Mouse (Mus musculus): ENCODE results near the gene Shank2.

The Shank2 gene

GRCm38 (mm10) chr7:144030796-144031195, 29.1 kb downstream of the Shank2 start:
- no peak for DNase-seq (ENCODE audit: low spot score in 2 of 2)

DNA sequence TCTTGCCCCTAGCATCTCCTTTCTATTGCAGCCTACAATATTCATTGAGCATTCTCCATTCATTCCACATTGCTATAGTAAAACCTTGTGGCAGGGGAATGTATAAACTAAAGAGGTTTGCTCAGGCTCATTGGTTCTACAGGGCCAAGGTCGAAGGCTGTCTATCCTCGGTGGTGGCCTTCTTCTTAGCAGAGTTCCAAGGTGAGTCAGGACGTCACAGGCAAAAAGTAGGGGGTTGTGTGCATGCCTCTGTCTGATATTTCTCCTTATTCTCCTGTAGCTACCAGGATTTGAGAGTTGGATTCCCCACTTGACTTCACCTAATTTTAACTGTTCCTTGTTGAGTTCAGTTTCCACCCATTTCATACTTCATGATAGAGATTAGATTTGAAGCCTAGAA, 29.9 kb downstream of the Shank2 start:
- DNase-seq (ENCODE audit: low spot score in 2 of 2), result no peak

DNA sequence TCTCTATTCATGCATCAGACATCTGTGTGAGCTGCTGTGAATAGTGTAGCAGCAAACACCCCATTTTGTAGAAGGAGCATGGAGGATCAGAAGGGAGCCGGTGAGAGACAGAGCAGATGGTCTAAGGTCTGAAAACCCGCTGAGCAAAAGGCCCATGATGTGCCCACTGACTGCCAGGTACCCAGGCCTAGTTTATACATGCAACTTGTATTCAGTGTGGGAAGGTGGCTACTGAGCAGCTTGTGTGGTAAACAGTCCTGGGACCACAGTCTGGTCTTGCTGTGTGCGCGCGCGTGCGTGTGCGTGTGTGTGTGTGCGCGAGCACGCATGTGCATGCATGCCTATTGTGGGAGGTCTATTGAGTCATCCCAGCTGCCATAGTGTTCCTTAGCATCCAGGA, 35.8 kb downstream of the Shank2 start:
- DNase-seq (ENCODE audit: low spot score in 2 of 2), result no peak

DNA sequence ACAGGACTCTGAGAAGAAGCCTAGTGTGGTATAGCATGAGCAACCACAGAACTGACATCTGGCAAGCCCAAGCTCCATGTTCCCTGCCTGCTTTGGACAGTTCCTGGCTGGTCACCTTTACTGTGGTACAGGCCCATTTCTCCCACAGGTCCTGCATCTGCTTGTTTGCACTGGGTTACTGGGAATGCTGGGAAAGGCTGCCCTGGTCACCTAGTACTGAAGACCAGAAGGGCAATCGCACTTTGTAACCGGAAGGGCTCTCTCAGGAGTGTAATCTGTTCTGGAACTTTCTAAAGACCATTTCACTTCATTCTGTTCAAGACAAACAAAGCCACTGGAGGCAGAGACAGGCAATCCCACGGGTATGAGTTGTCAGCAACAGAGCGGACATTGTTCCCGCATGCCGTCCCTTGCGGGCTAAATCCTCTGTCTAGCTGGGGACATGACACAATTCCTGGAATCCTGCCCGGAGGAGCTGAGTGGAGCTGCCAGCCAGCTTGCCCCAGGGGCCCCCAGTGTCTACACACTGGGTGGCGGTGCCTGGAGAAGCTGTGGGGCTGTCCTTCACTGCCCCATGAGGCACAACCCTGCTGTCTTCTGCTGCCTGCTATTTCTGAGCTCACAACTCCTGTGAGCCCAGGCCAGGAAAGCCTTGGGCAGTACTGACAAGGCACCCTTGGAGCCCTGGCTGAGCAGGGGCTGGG, 36.4 kb downstream of the Shank2 start:
- DNase-seq (ENCODE audit: low spot score in 2 of 2), result peak; percentile 1 to 32

GRCm38 (mm10) chr7:144038741-144039140, 37.0 kb downstream of the Shank2 start:
- no peak for DNase-seq (ENCODE audit: low spot score in 2 of 2)

DNA sequence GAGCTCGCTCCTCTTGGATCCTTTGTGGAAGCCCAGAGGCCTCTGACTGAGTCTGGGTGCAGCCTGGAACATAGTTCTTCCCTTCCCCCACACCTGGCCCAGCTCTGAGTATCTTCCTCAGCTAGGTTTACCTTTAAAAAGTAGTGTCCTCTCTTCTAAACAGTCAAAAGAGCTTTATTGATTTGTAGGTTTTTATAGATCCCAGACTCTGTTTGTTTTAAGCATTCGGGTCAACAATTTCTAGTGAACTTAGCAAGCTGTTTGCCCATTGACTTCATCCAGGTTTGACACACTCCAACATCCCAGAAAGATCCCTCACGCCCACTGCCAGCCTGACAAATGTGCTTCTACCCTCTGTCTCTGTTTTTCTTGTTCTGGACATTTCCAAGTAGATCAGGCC, 38.6 kb downstream of the Shank2 start:
- no peak for DNase-seq (ENCODE audit: low spot score in 2 of 2)

DNA sequence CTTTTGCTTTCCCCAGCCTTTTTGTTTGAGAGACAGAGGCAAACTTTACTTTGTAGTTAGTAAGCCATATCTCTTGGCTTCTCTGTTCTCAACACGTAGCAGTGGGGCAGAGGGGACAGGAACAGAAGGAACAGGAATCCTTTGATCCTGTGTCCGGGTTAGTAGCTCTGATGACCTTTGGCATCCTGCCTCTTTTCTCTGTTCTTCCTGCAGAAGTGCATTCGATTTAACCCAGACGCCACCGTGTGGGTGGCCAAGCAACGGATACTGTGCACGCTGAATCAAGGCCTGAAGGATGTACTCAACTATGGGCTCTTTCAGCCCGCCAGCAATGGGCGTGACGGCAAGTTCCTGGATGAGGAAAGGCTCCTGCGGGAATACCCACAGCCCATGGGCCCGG, 50.3 kb downstream of the Shank2 start:
- DNase-seq (ENCODE audit: low spot score in 2 of 2), result peak; percentile 4 to 8

- no peak for DNase-seq (ENCODE audit: low spot score in 2 of 2)
Measured at GRCm38 (mm10) chr7:144055188-144055587, 53.5 kb downstream of the Shank2 start.

DNA sequence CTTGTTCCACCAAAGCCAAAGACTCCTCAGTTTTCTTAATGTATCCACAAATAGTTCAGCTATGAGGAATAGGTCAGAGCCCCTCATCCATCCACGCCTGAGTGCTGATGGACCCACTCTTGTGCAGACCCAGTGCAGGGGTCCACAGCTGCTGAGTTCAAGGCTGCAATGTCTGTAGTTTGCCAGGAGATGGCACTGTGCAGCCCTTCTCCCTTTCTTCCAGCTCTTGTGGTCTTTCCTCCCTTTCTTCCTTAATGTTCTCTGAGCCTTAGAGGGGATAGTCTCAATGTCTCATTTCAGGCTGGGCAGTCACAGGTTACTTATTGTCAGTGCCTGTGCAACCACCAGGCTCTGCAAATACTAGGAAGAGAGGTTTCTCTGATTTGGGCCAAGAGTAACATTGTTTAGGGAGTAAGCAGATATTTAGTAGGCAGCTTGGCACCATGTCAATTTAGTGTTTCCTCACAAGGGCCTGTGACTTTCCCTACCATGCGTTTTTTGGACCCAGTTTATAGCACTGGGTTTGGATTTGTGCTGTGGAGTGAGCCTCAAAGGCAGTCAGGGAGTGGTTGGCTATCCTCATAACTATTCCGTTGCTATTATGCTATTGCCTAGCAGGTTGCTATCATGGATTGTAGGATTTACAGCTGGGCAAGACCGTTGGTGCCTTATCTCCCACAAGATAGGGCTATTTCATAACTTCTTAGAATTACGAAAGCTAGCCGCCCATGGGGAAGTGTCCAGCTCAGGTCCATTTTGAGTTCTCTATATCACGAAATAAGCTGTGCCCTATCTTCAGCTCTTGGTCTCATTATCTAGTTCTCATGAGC, 54.2 kb downstream of the Shank2 start:
- peak; percentile 3 to 13 for DNase-seq (ENCODE audit: low spot score in 2 of 2)

- no peak for DNase-seq (ENCODE audit: low spot score in 2 of 2)
Measured at GRCm38 (mm10) chr7:144070162-144070949, 68.6 kb downstream of the Shank2 start.

- DNase-seq (ENCODE audit: low spot score in 2 of 2), result no peak
Measured at GRCm38 (mm10) chr7:144072219-144072618, 70.5 kb downstream of the Shank2 start.

DNA sequence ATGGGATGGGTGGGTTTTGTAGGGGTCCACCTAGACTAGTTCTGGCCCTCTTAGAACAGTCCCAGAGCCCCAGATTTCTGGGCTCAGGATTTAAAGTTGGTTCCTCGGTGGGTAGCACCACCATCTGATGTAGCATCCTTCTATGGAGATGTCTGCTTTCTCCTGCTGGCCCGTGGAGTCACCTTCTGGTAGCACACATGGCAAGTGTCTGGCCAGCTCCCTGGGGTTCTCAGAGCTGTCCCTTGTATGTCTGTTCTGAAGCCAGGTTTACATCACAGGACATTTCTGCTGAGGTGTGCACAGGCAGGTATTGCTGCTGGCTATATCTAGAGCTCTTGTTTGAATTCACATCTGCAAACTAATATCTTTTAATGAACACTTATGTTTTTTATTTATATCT, 71.1 kb downstream of the Shank2 start:
- no peak for DNase-seq (ENCODE audit: low spot score in 2 of 2)

DNA sequence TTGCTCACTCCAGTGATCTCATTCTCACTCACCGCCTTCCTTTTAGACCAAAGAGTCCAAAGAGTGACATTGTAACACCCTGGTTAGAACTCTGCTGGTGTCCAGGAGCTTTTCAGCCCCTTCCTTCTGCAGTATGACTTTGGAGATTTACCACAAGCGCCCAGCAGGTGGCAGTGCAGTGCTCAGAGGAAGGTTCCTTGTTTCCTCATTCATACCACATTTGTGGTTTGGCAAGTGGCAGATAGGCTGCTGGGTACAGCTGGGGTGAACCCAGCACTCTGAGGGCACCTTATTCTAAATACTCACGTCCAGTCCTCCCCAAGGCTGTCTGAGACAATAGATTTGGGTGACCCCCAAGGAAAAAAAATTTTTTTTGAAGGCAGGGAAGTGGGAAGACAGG, 73.0 kb downstream of the Shank2 start:
- DNase-seq (ENCODE audit: low spot score in 2 of 2), result no peak

DNA sequence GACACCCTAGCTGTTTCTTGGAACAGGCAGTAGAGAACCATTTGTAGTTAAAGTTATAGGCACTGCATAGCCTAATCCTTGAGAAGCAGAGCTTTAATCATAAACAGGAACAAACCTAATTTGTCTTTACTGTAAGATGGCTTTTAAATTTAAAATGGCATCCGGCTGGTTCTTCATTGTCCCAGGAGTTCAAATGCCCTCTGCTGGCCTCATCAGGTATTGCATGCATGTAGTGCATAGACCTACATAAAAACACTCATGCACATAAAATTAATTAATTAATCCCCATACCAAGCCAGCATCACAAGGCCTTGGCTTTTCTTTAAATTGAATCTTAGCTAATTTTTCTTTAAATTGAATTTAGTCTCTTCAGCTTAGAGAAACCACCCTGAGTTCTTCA, 76.9 kb downstream of the Shank2 start:
- no peak for DNase-seq (ENCODE audit: low spot score in 2 of 2)

- no peak for DNase-seq (ENCODE audit: low spot score in 2 of 2)
Measured at GRCm38 (mm10) chr7:144079861-144080260, 78.1 kb downstream of the Shank2 start.

GRCm38 (mm10) chr7:144081448-144081847, 79.7 kb downstream of the Shank2 start:
- no peak for DNase-seq (ENCODE audit: low spot score in 2 of 2)

DNA sequence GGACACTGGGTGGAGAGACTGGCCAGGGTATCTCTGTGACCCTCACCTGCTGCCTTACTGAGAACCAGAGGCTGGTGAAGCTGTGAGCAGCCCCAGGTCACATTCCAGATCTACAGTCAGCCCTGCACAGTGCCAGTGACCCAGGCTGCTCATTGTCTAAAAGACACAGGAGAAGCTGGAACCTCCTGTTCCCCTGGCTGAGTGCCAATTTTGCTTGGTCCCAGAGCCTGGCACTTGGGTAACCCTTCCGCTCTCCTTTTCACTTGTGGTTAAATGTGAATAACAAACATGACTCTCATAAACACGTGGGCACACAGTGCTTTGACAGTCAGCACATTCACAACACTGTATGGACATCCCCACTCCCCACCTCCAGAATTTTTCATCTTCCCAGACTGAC, 80.2 kb downstream of the Shank2 start:
- no peak for DNase-seq (ENCODE audit: low spot score in 2 of 2)

GRCm38 (mm10) chr7:144087277-144087676, 85.5 kb downstream of the Shank2 start:
- no peak for DNase-seq (ENCODE audit: low spot score in 2 of 2)

DNA sequence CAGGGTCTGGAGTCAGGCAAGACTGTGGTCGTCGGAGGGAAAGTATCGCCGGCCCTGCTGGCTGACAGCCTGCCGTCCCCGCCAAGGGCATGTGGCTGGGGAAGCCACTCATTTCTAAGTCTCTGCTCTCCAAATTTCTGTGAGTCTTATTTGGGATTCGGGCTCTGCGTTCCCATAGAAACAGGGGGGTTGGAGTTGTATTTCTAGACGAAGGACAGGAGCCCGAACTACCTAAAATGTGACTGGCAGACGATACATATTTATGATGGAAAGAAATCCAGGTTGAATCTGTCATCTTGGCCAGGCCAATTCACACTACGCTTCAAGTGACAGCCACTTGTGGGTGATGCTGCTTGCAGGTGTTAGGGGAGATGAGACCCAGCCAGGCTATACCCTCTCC, 92.4 kb downstream of the Shank2 start:
- DNase-seq (ENCODE audit: low spot score in 2 of 2), result no peak

DNA sequence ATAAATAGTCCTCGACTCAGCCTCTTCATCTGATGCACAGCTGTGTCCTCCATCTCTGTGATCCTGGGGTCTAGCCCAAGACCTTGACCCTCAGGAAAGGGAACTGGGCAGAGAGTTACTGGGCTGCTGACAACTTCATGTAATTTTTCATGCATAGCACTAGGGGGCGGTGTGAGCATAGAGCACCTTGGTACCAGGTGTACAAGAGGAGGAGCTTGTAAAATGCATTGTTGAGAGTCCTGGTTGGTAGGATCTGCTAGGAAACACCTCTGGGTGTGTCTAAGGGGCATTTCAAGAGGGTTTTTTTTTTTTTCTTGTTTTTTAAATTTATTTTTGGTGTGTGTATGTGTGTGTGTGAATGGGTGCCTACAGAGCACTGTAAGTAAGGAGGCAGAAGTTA, 95.6 kb downstream of the Shank2 start:
- DNase-seq (ENCODE audit: low spot score in 2 of 2), result no peak

GRCm38 (mm10) chr7:144102222-144102980, 100.7 kb downstream of the Shank2 start:
- no peak for DNase-seq (ENCODE audit: low spot score in 2 of 2)

DNA sequence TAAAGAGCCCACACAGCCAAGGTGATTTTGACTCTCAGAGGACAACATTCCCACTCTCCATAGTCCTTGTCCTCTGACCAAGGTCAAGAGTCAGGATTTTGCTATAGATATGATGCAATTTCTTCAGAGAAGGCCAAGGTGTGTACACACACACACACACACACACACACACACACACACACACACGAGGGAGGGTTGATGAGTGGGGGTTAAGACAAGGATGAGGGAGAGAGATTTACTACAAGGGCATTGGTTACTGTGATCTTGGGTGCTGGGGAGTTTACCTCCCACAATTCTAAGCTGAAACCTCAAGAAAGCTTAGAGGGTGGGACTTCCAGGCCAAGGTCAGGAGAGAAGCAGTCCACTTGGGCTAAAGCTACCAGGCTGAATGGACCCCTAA, 104.2 kb downstream of the Shank2 start:
- no peak for DNase-seq (ENCODE audit: low spot score in 2 of 2)

Measured in heart, adult 9 months (tissue).